2 mouse cellular contexts compared by ENCODE assay signal in the genomic region with DNA sequence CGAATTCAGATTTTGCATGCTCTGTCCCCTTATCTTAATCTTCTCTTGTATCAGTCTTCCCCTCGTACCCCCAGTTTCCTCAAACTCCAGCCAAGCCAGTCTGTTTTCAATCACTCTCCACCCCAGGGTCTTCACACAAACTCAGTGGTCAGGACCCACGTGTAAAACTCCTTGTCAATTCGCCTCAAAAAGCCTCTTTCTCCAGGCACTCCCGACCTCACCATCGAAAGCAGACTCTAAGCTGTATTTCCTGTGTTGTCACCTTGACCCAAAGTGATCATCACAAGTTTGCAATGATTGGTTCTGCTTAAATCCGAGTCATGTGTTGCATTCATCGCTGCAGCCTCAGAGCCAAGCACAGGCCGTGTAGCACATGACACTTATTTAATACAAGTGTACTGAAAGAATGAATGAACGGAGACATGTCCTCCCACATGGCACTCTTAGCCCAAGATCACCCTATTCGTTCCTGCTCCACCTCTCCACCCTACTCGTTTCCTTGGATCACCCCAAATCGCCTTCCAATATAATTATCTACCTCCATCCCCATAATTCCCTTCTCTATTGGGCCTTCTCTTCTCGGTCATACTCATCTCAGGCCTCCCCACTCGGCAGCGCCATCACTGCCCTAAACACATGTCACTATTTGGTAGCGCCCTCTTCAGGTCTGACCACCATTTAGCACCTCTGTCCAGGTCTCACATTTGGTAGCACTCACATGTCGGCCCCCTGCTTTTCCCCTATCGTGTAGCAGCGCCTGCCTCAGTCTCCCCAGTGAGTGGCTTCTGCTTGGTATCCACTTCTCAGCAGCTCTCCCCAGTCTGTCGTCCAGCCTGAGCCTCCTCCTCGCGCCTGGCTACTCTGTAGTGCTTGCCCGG.
TF ChIP-seq lines count a peak whose summit lies in the region.

No protein-coding gene starts in this region.

TF ChIP-seq in ES-E14, 5 proteins besides CTCF, POLR2A, EP300 and RAD21 (continued from another document):
- no peak for TF ChIP-seq ZC3H11A (IDR thresholded peaks at IDR 0.05; ENCODE audit: borderline replicate concordance, low read depth, low read length)

TF ChIP-seq in myocyte, 11 proteins besides CTCF, POLR2A, EP300 and RAD21 (continued from another document):
- TF ChIP-seq USF1 (IDR thresholded peaks at IDR 0.05; ENCODE audit: low read depth) = no peak
